Mouse (Mus musculus) inflammation-experienced regulatory T-cells (primary cell): ENCODE results near the gene Ddx19a. TPM values are rescaled to one million over a fixed set of nuclear protein-coding genes. Genes with fewer than 3 reads are reported as not detected.

Experiments used
- polyA plus RNA-seq, 2 experiments: library from polyadenylated mRNA; unstranded; fragments of 100-300 nt; shearing (Covaris generic); gene quantifications; one replicate each; pipeline ENCODE4 v1.2.1; 2017

The Ddx19a gene
- polyA plus RNA-seq = 10 to 100 TPM; 22.0 to 25.7 TPM

GRCm38 (mm10) chr8:110997547-110998531 lies at the start of gene Ddx19a:
Gene Ddx19a, minus strand, starts transcription at chr8:110997800.

GRCm38 (mm10) chr8:111032916-111033315 lies 35.3 kb upstream of the Ddx19a start, which contains the start of gene Aars:
Gene Aars, plus strand, starts transcription at chr8:111033144.

GRCm38 (mm10) chr8:111031572-111031971 lies 34.0 kb upstream of the Ddx19a start, which contains the start of gene Ddx19b:
Gene Ddx19b, minus strand, starts transcription at chr8:111031751.

Other genes starting within 250 kb of the Ddx19a start
- 1 to 10 TPM in 1 of 2 experiments, under 1 TPM in 1; 0.12 to 3.5 TPM for gene Il34, start 191.9 kb downstream of the Ddx19a start, polyA plus RNA-seq
- gene Cog4, start 151.2 kb downstream of the Ddx19a start, polyA plus RNA-seq = 10 to 100 TPM; 50.3 to 57.3 TPM
- 100 to 1,000 TPM; 162 to 164 TPM for gene Sf3b3, start 151.0 kb downstream of the Ddx19a start, polyA plus RNA-seq
- gene Fuk, start 95.3 kb downstream of the Ddx19a start, polyA plus RNA-seq = 10 to 100 TPM in 1 of 2 experiments, 1 to 10 TPM in 1; 8.0 to 10.4 TPM
- 10 to 100 TPM; 26.4 to 42.2 TPM for gene St3gal2, start 77.9 kb downstream of the Ddx19a start, polyA plus RNA-seq
- gene Ddx19b, start 34.0 kb upstream of the Ddx19a start, polyA plus RNA-seq = 10 to 100 TPM; 11.6 to 15.3 TPM
- 10 to 100 TPM; 41.4 to 51.0 TPM for gene Aars, start 35.3 kb upstream of the Ddx19a start, polyA plus RNA-seq
- gene Exosc6, start 58.5 kb upstream of the Ddx19a start, polyA plus RNA-seq = 10 to 100 TPM; 26.5 to 43.9 TPM
- gene Clec18a, start 94.6 kb upstream of the Ddx19a start, polyA plus RNA-seq = under 1 TPM; 0.20 to 0.34 TPM
- gene Pdpr, start 96.8 kb upstream of the Ddx19a start, polyA plus RNA-seq = 10 to 100 TPM; 15.4 to 19.4 TPM